Comparison of ENCODE assay signal across 8 mouse cellular contexts in genomic region chr2:115513774-115514231, GRCm38 (mm10).
A peak's percentile ranks its signal among the peaks of the same experiment; 100 is the strongest.
DNase-seq lines count a peak whose midpoint lies in the region; ATAC-seq and TF ChIP-seq lines count a peak whose summit lies in the region.

No protein-coding gene starts in this region.

- H3K79me2 ChIP-seq in liver, adult 2 months (ENCODE audit: control insufficient read depth, insufficient read depth, low read length): no peaks in the 10 kb centered on the region

- no peak for TF ChIP-seq POLR2A in liver, adult 2 months (IDR thresholded peaks at IDR 0.05; ENCODE audit: extremely low read depth, insufficient read depth, low read length)

- H3K36me3 ChIP-seq in liver, adult 2 months (ENCODE audit: control insufficient read depth, insufficient read depth, low read length): no peaks in the 10 kb centered on the region
- no peaks in the 10 kb centered on the region for H3K36me3 ChIP-seq in liver, embryonic 11.5 days (ENCODE audit: control insufficient read depth, insufficient read depth, low read length)
- no peaks in the 10 kb centered on the region for H3K36me3 ChIP-seq in heart, embryonic 16.5 days (ENCODE audit: control insufficient read depth, insufficient read depth)
- no peaks in the 10 kb centered on the region for H3K36me3 ChIP-seq in limb, embryonic 10.5 days
- no peaks in the 10 kb centered on the region for H3K36me3 ChIP-seq in stomach, embryonic 16.5 days (ENCODE audit: control insufficient read depth, insufficient read depth, low read length)

- H3K9ac ChIP-seq in liver, adult 2 months (ENCODE audit: low read depth, low read length): no peak overlapping the region
- no peak overlapping the region for H3K9ac ChIP-seq in liver, embryonic 11.5 days (ENCODE audit: low read depth, low read length)
- peak overlapping the region; percentile 15; the same call in 1 of the 2 replicates for H3K9ac ChIP-seq in heart, embryonic 16.5 days (ENCODE audit: low read length)
- H3K9ac ChIP-seq in stomach, embryonic 16.5 days (ENCODE audit: low read length): peak overlapping the region; percentile 21

- ATAC-seq in liver, embryonic 11.5 days (replicated peaks; ENCODE audit: low FRiP score): no peak
- no peak for ATAC-seq in heart, embryonic 16.5 days (replicated peaks; ENCODE audit: extremely low read depth, insufficient read depth, low FRiP score)
- no peak for ATAC-seq in stomach, embryonic 16.5 days (ENCODE audit: insufficient read depth, low FRiP score)

- peak; percentile 70 for DNase-seq in liver, adult 2 months (ENCODE audit: extremely low read depth, low read depth, low spot score)
- DNase-seq in liver, embryonic 11.5 days (ENCODE audit: low spot score): no peak
- DNase-seq in limb, embryonic 10.5 days (ENCODE audit: low spot score): peak; percentile 39
- DNase-seq in natural killer cell, adult 2 months (ENCODE audit: low spot score in 2 of 2): no peak
- DNase-seq in thymus, postnatal 0 days (ENCODE audit: low spot score): no peak

- 35% methylated on average over 8 of the region's 8 CpGs for WGBS in liver, adult 2 months
- WGBS in liver, embryonic 11.5 days: 25% methylated on average over 8 of the region's 8 CpGs
- 27% methylated on average over 8 of the region's 8 CpGs for WGBS in heart, embryonic 16.5 days
- 2% methylated on average over 8 of the region's 8 CpGs for WGBS in limb, embryonic 10.5 days
- 20% methylated on average over 8 of the region's 8 CpGs for WGBS in stomach, embryonic 16.5 days

- H3K4me3 ChIP-seq in liver, adult 2 months (ENCODE audit: insufficient read depth, low read depth, low read length): no peak overlapping the region
- H3K4me3 ChIP-seq in liver, embryonic 11.5 days (ENCODE audit: low read depth, low read length): no peak overlapping the region
- H3K4me3 ChIP-seq in brown adipose tissue, adult 24 weeks (ENCODE audit: insufficient read depth, low read depth, low read length): no peak overlapping the region; the same call in 1 of the 2 replicates
- no peak overlapping the region for H3K4me3 ChIP-seq in heart, embryonic 16.5 days (ENCODE audit: low read length)
- H3K4me3 ChIP-seq in limb, embryonic 10.5 days: peak overlapping the region; percentile 13; the same call in 1 of the 2 replicates
- no peak overlapping the region for H3K4me3 ChIP-seq in stomach, embryonic 16.5 days (replicated peaks; ENCODE audit: low read length)

- no peak for TF ChIP-seq CTCF in liver, adult 2 months (IDR thresholded peaks at IDR 0.05; ENCODE audit: low read depth, low read length)

- H3K27ac ChIP-seq in liver, adult 2 months (replicated peaks; ENCODE audit: insufficient read depth, low read depth, low read length): no peak overlapping the region
- no peak overlapping the region for H3K27ac ChIP-seq in liver, embryonic 11.5 days (ENCODE audit: low read depth, low read length)
- peak overlapping the region; percentile 36; the same call in 1 of the 2 replicates for H3K27ac ChIP-seq in brown adipose tissue, adult 24 weeks (replicated peaks; ENCODE audit: low read depth, low read length)
- H3K27ac ChIP-seq in heart, embryonic 16.5 days (ENCODE audit: low read length): peak overlapping the region; percentile 23; the same call in 1 of the 2 replicates
- H3K27ac ChIP-seq in limb, embryonic 10.5 days: peak overlapping the region; percentile 76
- peak overlapping the region; percentile 84 for H3K27ac ChIP-seq in stomach, embryonic 16.5 days (ENCODE audit: low read length)

- no peaks in the 10 kb centered on the region for H3K9me3 ChIP-seq in liver, embryonic 11.5 days (ENCODE audit: control insufficient read depth, low read length)
- no peaks in the 10 kb centered on the region for H3K9me3 ChIP-seq in heart, embryonic 16.5 days (replicated peaks; ENCODE audit: control insufficient read depth, low read length)
- no peaks in the 10 kb centered on the region for H3K9me3 ChIP-seq in limb, embryonic 10.5 days (replicated peaks)
- H3K9me3 ChIP-seq in stomach, embryonic 16.5 days (replicated peaks; ENCODE audit: control insufficient read depth, low read length): no peaks in the 10 kb centered on the region

- H3K27me3 ChIP-seq in liver, adult 2 months (ENCODE audit: control insufficient read depth, insufficient read depth, low read length): no peaks in the 10 kb centered on the region
- H3K27me3 ChIP-seq in liver, embryonic 11.5 days (replicated peaks; ENCODE audit: control insufficient read depth, insufficient read depth, low read length): no peaks in the 10 kb centered on the region
- no peaks in the 10 kb centered on the region for H3K27me3 ChIP-seq in heart, embryonic 16.5 days (ENCODE audit: control insufficient read depth, insufficient read depth, low read length)
- H3K27me3 ChIP-seq in limb, embryonic 10.5 days (ENCODE audit: low read depth, poor library complexity, severe bottlenecking): 0 out of 2 replicates have a peak, but pooled peaks cover 15% of the 10 kb centered on the region
- H3K27me3 ChIP-seq in stomach, embryonic 16.5 days (ENCODE audit: control insufficient read depth, insufficient read depth, low read length): no peaks in the 10 kb centered on the region

- no peak overlapping the region for H3K4me2 ChIP-seq in liver, embryonic 11.5 days
- peak overlapping the region; percentile 18; the same call in 1 of the 2 replicates for H3K4me2 ChIP-seq in heart, embryonic 16.5 days (ENCODE audit: low read depth, low read length)
- no peak overlapping the region for H3K4me2 ChIP-seq in stomach, embryonic 16.5 days (ENCODE audit: low read depth, low read length)

- 0 out of 2 replicates have a peak, but pooled peaks cover 3% of the 10 kb centered on the region for H3K4me1 ChIP-seq in liver, adult 2 months (ENCODE audit: control insufficient read depth, insufficient read depth, low read length)
- no peaks in the 10 kb centered on the region for H3K4me1 ChIP-seq in liver, embryonic 11.5 days (replicated peaks; ENCODE audit: control insufficient read depth, insufficient read depth, low read length)
- no peaks in the 10 kb centered on the region for H3K4me1 ChIP-seq in brown adipose tissue, adult 24 weeks (ENCODE audit: control insufficient read depth, insufficient read depth, insufficient read length, low read length)
- H3K4me1 ChIP-seq in heart, embryonic 16.5 days (ENCODE audit: control insufficient read depth, insufficient read depth, low read length): peaks cover 6% of the 10 kb centered on the region; the same call in 1 of the 2 replicates
- peaks cover 78% of the 10 kb centered on the region for H3K4me1 ChIP-seq in limb, embryonic 10.5 days
- peaks cover 23% of the 10 kb centered on the region for H3K4me1 ChIP-seq in stomach, embryonic 16.5 days (ENCODE audit: control insufficient read depth, insufficient read depth, low read length)

Comparison
In these comparisons a context has a peak if more than half of its experiments do, and no peak if none do; other contexts are left out.
1. DNase-seq: peak in liver, adult 2 months (single experiment) and limb, embryonic 10.5 days (single experiment); none in liver, embryonic 11.5 days (single experiment), natural killer cell, adult 2 months (0 of 2) and thymus, postnatal 0 days (single experiment).
2. H3K27ac ChIP-seq: peak in brown adipose tissue, adult 24 weeks (single experiment), heart, embryonic 16.5 days (single experiment), limb, embryonic 10.5 days (single experiment) and stomach, embryonic 16.5 days (single experiment); none in liver, adult 2 months (single experiment) and liver, embryonic 11.5 days (single experiment).
3. H3K9ac ChIP-seq: peak in heart, embryonic 16.5 days (single experiment) and stomach, embryonic 16.5 days (single experiment); none in liver, adult 2 months (single experiment) and liver, embryonic 11.5 days (single experiment).